Mouse (Mus musculus): ENCODE measurements around the gene Il10rb. TPM values are rescaled to one million over a fixed set of nuclear protein-coding genes. Genes with fewer than 3 reads are reported as not detected.

Gene Il10rb
- polyA plus RNA-seq, 1 experiment from 2014 or later: 64.8 TPM

DNA sequence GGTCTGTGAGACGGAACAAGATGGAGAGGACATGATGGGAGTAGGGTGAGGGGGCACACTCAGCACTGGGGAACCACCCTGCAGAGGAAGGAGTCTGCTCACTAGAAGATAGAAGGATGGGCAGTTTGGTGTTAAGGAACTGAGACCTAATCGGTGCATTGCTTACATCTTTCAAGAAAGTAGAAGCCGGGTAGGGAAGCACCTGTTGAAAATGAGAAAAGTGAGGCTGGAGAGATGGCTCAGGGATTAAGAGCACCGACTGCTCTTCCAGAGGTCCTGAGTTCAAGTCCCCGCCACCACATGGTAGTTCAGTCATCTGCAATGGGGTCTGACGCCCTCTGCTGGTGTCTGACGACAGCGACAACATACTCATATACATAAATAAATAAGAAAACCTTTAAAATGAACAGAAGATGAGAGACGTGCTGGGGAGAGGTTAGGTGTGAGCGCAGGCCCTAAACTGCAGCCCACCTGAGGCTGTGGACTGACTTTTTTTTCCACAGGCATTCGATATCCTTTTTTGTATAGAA lies 53.9 kb downstream of the Il10rb start:
- Histone ChIP-seq H3K9me3 (no peaks in the 10 kb centered on the region), H3K27me3 (replicated peaks) (no peaks in the 10 kb centered on the region), H3K4me3 (replicated peaks) (no peak overlapping the region), H3K4me1 (replicated peaks) (no peaks in the 10 kb centered on the region), H3K27ac (no peak overlapping the region), H3K4me2 (replicated peaks) (no peak overlapping the region), H3K36me3 (no peaks in the 10 kb centered on the region), H3K9ac (no peak overlapping the region)
- 74% methylated on average over 11 of the region's 11 CpGs for WGBS
- ATAC-seq: no peak

DNA sequence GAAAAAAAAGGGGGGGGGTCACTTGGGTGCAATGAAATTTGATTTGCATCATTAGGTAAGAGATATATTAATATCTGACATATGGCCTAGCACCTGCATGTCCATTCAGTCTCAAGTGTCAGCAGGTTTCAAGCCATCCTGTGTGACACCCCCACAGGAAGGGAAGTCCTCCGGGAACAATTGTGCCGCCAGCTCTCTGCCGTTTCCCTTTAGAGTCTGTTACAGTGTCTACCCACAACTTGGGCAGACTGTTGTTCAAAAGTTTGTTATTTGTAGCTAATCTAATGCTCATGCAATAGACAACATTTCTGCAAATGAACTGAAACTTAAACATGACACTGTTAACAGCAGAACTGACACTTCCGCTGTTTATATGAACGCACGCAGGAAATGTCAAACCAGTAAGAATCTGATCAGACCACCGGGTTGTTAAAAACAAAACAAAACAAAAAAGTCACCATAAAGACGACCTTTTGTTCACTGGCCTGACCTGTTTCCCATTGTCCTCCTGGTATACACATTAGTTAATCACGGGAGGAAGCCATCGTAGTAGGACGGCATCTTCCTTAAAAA lies 55.2 kb downstream of the Il10rb start:
- H3K4me2 ChIP-seq (replicated peaks): no peak overlapping the region

DNA sequence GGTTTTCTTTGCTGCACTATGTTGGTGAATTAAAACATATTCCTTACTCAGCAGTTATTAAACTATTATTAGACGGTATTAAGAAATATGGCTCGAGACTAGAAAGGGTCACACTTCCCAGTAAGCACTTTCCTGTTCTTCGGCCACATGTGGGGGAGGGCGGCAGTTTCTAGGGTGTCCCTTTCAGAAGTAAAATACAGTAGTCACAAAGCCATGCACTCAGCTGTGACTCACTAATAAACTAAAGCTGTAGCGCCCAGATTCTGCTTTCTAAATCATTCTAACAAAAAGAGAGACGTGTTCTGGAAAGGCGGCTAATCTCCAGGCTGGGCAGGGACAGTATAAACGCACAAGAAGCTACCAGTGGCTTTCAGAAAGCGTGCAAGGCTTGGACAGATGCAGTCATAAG lies 55.8 kb downstream of the Il10rb start:
- no peak overlapping the region for H3K4me2 ChIP-seq (replicated peaks)
- 52% methylated on average over 9 of the region's 9 CpGs for WGBS

More for the DNA sequence above, 55.2 kb downstream of the Il10rb start:
- Histone ChIP-seq H3K27ac (no peak overlapping the region), H3K27me3 (replicated peaks) (no peaks in the 10 kb centered on the region), H3K4me1 (replicated peaks) (no peaks in the 10 kb centered on the region), H3K9ac (no peak overlapping the region), H3K36me3 (no peaks in the 10 kb centered on the region), H3K9me3 (no peaks in the 10 kb centered on the region), H3K4me3 (replicated peaks) (no peak overlapping the region)
- no peak for ATAC-seq
- WGBS: 53% methylated on average over 11 of the region's 11 CpGs

DNA sequence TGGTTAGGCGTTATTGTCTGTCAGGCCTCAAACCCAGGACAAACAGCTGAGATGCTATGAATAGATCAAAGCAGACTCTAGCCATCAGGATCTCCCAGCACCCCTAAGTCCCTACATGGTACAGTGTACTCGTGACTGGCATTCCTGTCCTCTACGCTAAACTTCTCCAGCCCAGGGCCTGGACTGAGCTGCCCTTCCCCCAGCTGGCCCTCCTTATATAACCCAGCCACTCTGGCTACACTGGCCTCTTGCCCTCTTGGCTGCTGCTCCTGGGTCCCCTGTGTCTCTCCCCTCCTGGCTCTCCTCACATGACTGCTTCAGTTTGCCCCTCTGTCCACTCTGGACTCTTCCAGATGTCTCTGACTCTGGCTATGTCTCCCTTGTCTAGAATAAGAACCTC lies 56.7 kb downstream of the Il10rb start:
- no peak overlapping the region for H3K4me2 ChIP-seq (replicated peaks)
- H3K4me1 ChIP-seq (replicated peaks): no peaks in the 10 kb centered on the region
- H3K4me3 ChIP-seq (replicated peaks): no peak overlapping the region
- ATAC-seq: no peak
- H3K9me3 ChIP-seq: no peaks in the 10 kb centered on the region
- H3K9ac ChIP-seq: no peak overlapping the region
- WGBS: 72% methylated on average over 3 of the region's 3 CpGs
- no peaks in the 10 kb centered on the region for H3K36me3 ChIP-seq
- no peak overlapping the region for H3K27ac ChIP-seq
- no peaks in the 10 kb centered on the region for H3K27me3 ChIP-seq (replicated peaks)

More for the DNA sequence above, 55.8 kb downstream of the Il10rb start:
- Histone ChIP-seq H3K4me1 (replicated peaks) (no peaks in the 10 kb centered on the region), H3K9me3 (no peaks in the 10 kb centered on the region), H3K27ac (peak overlapping the region; percentile 42; the same call in 1 of the 2 replicates), H3K4me3 (replicated peaks) (no peak overlapping the region), H3K9ac (no peak overlapping the region), H3K36me3 (no peaks in the 10 kb centered on the region), H3K27me3 (replicated peaks) (no peaks in the 10 kb centered on the region)
- no peak for ATAC-seq

DNA sequence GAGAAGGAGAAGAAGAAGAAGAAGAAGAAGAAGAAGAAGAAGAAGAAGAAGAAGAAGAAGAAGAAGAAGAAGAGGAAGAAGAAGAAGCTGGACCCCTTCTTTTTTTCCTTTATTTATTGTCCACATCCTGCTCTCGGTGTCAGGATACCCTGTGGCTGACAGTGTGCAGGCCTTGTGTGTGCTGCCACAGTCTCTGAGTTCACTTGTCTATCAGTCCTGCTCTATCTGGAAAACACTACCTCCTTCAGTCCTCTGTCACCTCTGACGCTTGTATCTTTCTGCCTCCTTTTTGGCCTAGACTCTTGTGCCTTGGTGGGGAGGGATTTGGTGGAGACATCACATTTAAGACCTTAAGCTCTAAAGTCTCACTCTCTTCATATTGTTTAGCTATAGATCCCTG lies 57.4 kb downstream of the Il10rb start:
- H3K4me2 ChIP-seq (replicated peaks): no peak overlapping the region
- 78% methylated on average over 2 of the region's 2 CpGs for WGBS
- ATAC-seq: no peak

DNA sequence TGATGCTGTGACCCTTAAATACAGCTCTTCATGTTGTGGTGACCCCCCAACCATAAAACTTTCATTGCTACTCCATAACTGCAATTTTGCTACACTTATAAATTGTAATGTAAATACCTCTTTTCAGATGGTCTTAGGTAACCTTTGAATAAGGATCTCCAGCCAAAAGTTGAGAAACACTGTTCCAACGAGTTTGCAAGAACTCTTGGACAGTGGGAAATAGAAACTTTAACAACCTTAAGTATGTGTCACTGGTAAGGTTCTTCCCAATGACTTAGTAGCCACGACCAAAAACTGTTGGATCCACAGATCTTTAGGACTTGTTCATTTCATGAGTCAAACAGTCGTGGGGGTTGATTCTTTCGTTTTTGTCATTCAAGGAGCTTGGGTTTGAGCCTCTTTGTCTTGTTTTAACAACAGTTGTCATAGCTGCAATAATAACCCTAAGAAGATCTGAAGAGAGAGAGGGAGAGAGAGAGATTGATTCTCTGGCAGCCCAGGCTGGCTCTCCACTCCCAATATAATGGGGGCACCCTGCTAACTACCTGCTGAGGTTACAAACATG lies 58.0 kb downstream of the Il10rb start:
- Histone ChIP-seq H3K4me1 (replicated peaks) (no peaks in the 10 kb centered on the region), H3K4me2 (replicated peaks) (peak overlapping the region; percentile 95), H3K9ac (no peak overlapping the region), H3K9me3 (no peaks in the 10 kb centered on the region), H3K27me3 (replicated peaks) (no peaks in the 10 kb centered on the region), H3K4me3 (replicated peaks) (peak overlapping the region; percentile 60), H3K36me3 (no peaks in the 10 kb centered on the region), H3K27ac (no peak overlapping the region)
- 82% methylated on average over 4 of the region's 4 CpGs for WGBS
- no peak for ATAC-seq

More for the DNA sequence above, 57.4 kb downstream of the Il10rb start:
- Histone ChIP-seq H3K27ac (no peak overlapping the region), H3K36me3 (no peaks in the 10 kb centered on the region), H3K4me1 (replicated peaks) (no peaks in the 10 kb centered on the region), H3K27me3 (replicated peaks) (no peaks in the 10 kb centered on the region), H3K4me3 (replicated peaks) (no peak overlapping the region), H3K9me3 (no peaks in the 10 kb centered on the region), H3K9ac (no peak overlapping the region)

DNA sequence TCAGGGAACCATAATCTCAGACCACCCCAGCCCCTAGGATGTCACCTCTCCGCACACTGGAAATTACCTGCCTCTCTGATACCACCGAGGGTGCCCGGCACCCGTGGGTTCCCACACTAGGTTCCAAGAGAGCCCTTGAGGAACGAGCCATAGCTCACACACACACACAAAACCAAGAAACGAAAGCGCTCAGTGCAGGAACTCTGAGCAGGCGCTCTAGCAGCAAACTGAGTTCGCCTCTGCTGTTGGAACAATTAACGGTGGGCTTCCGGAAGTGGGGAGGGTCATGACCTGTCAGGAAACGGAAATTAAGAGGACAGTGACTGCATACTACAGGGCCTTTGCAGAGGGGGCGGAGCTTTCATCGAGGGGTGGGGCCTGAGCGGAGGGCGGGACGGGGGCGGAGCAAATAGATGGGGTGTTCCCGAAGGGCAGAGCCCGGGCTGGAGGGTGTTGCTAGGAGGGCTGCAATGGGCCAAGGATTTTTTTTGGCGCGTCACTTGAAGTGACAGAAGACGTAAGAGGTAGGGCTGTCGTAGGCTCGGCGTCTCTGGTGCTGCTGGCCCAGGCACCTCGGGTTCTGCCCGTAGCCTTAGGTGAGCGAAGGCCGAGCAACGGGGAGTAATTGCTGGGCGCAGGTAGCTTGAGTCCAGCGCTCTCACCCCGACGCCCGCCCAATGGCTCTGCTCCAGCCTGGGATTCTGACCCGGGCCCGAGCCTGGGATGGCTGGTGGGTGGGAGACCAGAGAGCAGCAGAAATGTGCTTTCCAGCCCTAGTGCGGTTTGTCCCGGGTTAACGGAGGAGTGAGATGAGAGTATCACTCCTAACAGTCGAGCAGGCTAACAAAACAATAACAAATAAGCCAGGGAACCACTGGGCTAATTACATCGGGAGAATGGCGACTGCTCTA lies 58.9 kb downstream of the Il10rb start:
- H3K9me3 ChIP-seq: no peaks in the 10 kb centered on the region
- WGBS: 2% methylated on average over 44 of the region's 44 CpGs
- no peaks in the 10 kb centered on the region for H3K4me1 ChIP-seq (replicated peaks)
- H3K36me3 ChIP-seq: no peaks in the 10 kb centered on the region
- H3K9ac ChIP-seq: peak overlapping the region; percentile 63
- ATAC-seq: peak; percentile 99
- H3K27me3 ChIP-seq (replicated peaks): no peaks in the 10 kb centered on the region
- peak overlapping the region; percentile 95 for H3K4me2 ChIP-seq (replicated peaks)
- H3K27ac ChIP-seq: peak overlapping the region; percentile 70
- H3K4me3 ChIP-seq (replicated peaks): peak overlapping the region; percentile 60

DNA sequence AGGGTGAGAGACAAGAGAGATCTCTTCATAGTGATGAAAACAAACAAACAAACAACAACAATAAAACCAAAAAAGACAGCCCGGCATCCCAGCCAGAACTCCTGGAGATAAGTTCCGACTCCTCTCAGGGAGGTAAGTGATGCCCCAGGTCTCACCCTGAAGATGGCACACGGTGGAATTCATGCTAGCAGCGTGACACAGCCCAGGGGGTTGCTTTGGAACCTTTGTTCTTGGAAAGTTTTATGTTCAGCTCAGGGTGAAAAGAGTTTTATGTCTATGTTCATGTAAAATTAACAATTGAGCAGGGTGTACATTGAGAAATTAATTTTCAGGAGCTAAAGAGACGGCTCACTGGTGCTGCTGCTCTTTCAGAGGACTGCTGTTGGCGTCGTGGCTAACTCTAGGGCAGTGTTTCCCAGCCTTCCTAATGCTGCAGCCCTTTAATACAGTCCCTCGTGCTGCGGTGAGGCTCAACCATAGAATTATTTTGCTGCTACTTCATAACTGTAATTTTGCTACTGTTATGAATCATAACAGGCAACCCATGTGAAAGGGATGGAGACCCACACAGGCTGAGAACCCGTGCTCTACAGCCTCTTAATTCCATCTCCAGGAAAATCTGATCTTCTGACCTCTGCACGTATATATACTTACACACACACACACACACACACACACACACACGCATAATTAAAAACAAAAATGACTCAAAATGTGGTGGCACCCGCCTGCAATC lies 59.7 kb downstream of the Il10rb start:
- Histone ChIP-seq H3K36me3 (no peaks in the 10 kb centered on the region), H3K4me2 (replicated peaks) (peak overlapping the region; percentile 95), H3K27ac (0 out of 2 replicates have a peak overlapping the region, but pooled peaks have one; percentile 46), H3K9me3 (no peaks in the 10 kb centered on the region), H3K9ac (peak overlapping the region; percentile 63), H3K27me3 (replicated peaks) (no peaks in the 10 kb centered on the region), H3K4me3 (replicated peaks) (peak overlapping the region; percentile 60), H3K4me1 (replicated peaks) (no peaks in the 10 kb centered on the region)
- no peak for ATAC-seq
- 48% methylated on average over 13 of the region's 13 CpGs for WGBS

DNA sequence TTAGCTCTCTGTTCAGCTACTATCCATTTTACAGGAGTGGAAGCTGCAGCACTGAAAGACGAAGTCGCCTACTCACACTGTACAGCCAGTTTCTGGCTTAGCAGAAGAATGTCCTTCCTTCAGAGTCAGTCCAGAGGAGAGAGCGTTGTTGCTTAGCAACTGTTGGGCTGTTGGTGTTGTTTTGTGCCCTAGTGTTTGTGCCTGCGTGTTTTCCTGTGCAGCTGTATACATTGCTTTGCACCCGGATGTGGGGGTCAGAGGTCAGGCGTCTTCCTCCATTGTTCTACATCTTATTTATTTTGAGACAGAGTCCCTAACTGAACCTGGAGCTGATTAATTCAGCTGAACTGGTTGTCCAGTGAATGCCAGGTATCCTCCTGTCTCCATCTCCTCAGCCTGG lies 60.6 kb downstream of the Il10rb start:
- 55% methylated on average over 6 of the region's 6 CpGs for WGBS
- no peaks in the 10 kb centered on the region for H3K9me3 ChIP-seq
- no peak for ATAC-seq
- no peaks in the 10 kb centered on the region for H3K36me3 ChIP-seq
- H3K4me2 ChIP-seq (replicated peaks): no peak overlapping the region
- H3K4me3 ChIP-seq (replicated peaks): no peak overlapping the region
- H3K9ac ChIP-seq: no peak overlapping the region
- no peaks in the 10 kb centered on the region for H3K4me1 ChIP-seq (replicated peaks)
- no peak overlapping the region for H3K27ac ChIP-seq
- no peaks in the 10 kb centered on the region for H3K27me3 ChIP-seq (replicated peaks)

DNA sequence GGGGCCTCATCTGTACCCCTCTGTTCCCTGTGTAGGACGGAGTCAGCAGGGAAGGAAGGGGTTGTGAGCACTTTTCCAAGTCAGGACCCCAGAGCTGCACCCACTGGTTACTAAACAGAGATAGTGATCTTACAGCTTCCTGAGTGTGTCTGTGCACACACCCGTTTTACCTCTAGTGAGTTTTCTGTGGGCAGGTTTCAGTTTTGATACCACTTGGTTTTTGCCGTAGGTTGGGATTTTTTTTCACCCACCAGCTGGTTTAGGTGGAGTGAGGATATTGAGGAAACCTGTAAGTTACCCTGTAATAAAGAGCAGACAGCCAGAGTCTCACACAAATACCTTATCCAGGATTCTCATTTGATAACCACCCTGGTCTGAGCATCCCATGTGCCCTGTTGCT lies 64.5 kb downstream of the Il10rb start:
- WGBS: 72% methylated on average over 3 of the region's 3 CpGs
- Histone ChIP-seq H3K27me3 (replicated peaks) (no peaks in the 10 kb centered on the region), H3K27ac (no peak overlapping the region)

DNA sequence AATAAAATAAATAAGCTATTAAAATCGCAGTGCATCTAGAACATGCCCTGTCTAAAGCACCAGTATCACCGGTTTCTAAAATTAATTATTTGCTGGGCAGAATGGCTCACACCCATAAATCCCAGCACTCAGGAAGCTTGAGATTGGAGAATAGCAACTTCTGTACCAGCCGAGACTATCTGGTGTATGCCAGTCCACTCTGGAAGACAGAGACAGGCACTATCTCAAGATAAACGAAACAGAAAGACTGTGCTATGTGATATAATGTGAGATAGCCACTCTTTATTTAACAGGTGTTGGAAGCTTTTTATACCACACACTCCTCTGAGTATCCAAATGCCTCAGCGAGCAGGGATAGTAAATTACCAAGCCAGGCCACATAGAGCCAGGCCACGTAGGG lies 65.5 kb downstream of the Il10rb start:
- H3K4me2 ChIP-seq (replicated peaks): no peak overlapping the region
- 74% methylated on average over 6 of the region's 6 CpGs for WGBS
- ATAC-seq: no peak

More for the DNA sequence above, 64.5 kb downstream of the Il10rb start:
- no peaks in the 10 kb centered on the region for H3K9me3 ChIP-seq
- H3K4me2 ChIP-seq (replicated peaks): no peak overlapping the region
- no peaks in the 10 kb centered on the region for H3K4me1 ChIP-seq (replicated peaks)
- no peaks in the 10 kb centered on the region for H3K36me3 ChIP-seq
- H3K9ac ChIP-seq: no peak overlapping the region
- H3K4me3 ChIP-seq (replicated peaks): no peak overlapping the region
- no peak for ATAC-seq

More for the DNA sequence above, 65.5 kb downstream of the Il10rb start:
- Histone ChIP-seq H3K27me3 (replicated peaks) (no peaks in the 10 kb centered on the region), H3K9ac (no peak overlapping the region), H3K4me1 (replicated peaks) (no peaks in the 10 kb centered on the region), H3K9me3 (no peaks in the 10 kb centered on the region), H3K27ac (no peak overlapping the region), H3K36me3 (no peaks in the 10 kb centered on the region), H3K4me3 (replicated peaks) (no peak overlapping the region)

Data from intestine, embryonic 15.5 days (tissue).